Mouse (Mus musculus) heart, postnatal 14 days (tissue): ENCODE measurements at regions not wholly inside any gene's neighbourhood (a gene's known extent, or its start where the extent isn't known, plus 50 kb on each side); places are given as distances from the start of the nearest gene placed in this dataset.

ENCODE experiments used
- DNase-seq, 2 experiments: peaks; one replicate each; pipeline ENCODE4 v3.0.0; 2021 to 2022
- intact Hi-C: fragments of 180-260 bp; cut with DNase I; formaldehyde crosslinking; loops from one replicate; pipeline ENCODE4 v1.15.1; 2025

DNA sequence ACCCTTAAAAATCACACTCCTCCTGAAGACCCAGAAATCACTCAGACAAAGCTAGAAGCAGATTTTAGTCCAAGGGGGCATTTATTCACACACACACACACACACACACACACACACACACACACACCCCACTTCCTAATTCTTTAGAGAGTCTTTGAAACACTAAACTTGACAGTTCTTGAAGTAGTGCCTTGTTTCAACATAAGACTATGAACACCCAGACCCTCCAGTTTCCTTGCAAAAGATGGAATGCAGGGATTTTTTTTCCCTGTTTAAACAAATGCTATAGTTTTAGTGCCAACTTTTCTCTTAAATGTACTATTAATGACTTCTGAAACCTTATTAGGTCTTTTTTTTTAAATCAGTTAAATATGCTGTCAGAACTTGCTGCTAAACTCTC is 279.2 kb upstream of the Fat1 start:
- intact Hi-C loops, result no loop called here
- DNase-seq, result no peak

DNA sequence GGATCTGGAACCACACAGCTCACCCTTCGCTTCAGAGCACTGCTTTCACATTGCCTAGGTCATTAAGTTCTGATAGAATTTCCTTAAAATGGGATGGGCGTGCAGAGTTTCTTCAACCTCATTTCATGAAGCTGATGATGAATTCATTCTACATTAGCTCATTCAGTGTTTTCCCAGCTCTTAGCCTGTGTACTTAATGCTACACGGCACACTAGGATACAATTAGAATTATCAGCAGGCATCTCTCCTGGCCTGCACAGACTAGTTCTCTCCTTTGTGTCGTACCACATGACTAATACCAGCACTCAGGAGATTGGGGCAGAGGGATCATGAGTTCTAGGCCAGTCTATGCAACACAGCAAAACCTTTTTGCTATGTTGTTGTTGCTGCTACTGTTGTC is 278.8 kb upstream of the Fat1 start:
- intact Hi-C loops, result no loop called here

DNA sequence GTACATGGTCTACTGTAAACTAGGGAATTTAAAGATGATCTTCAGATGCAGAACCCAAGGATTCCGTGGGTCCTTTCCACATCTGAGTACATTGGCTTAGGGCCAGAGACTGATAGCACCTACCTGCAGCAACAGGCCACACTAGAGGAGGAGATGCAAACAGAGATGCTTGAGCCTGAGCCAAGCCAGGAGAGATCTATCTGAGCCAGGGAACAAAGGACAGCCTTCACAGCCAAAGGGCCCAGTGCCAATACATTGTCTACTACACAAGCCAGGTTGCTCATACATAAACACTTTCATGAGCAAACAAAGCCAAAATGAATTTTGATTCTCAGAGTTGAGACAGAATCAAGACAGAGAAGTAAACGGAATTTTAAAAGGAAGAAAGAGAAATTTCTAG is 273.6 kb upstream of the Fat1 start:
- intact Hi-C loops, result no loop called here
- DNase-seq, result no peak

More for the DNA sequence above, 278.8 kb upstream of the Fat1 start:
- DNase-seq, result no peak

DNA sequence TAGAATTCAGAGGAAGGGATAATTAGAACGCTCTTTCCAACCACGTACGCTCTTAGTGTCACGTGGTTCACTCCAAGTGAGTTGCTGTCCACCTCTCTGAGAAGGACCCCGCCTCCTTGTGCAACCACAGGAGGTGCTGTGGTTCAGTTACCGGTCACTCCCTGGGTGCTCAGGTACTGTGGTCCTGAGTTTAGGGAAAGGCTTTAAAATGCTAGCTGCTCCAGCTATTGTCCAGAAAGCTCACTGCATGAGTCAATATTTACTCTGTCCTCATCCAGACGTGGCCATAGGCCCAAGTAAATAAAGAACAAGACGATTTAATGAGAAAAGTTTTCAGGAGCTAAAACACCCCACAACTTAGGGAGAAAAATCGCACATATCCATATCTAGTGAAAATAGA is 248.1 kb upstream of the Fat1 start:
- DNase-seq, result no peak
- intact Hi-C loops, result no loop called here

DNA sequence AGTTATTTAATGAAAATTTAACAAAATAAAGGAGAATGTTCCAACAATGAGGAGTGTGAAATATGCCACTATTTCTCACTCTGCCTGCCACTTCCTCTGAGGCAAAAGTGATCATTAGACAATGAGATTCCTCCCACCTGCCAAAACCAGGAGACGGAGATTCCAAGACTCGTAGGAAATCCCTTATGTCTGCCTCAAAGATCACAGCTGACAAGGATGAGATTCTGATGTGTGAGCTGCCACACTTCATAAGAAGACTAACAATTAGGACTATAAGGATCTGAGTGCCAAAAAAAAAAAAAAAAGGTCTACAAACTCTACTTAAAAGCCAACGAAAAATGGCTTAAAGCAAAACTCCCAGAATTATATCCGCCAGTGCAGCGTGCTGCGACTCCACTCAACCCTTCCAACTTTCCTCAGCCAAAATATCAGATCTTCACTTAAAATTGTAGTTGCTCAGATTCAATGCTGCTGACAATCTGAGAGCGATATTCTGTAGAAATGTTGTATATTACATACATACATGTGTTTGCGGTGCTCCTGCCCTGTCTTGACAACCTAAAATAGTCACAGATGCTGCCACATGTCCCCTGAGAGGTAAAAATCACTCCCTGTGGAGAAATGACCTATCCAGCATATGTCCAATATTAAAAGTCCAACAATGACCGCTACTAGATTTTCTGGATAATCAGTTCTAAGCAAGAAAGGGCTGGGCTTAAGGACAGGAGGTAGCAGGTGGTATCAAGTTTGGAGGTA is 245.2 kb upstream of the Fat1 start:
- no peak for DNase-seq
- intact Hi-C loops, result loop anchor here (5.0 kb wide), 1 partner anchor 247 kb away; the partner anchor contains the start of gene Fat1

DNA sequence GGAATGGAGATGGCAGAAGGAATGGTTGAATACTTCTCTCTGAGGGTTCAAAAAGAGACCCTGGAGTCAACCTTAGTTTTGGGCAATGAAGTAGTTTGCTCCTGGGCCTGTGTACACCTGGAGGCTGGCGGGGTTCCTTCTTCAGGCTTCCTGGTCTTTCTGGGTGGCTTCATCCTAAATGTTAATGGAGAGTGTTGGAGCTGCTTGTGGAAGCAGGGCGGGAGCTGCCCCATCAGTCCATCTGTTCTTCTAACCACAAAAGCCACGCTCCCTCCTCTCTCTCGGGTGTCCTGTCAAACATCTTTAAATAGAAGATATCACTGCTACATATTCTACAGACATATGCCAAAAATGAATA is 244.7 kb upstream of the Fat1 start:
- intact Hi-C loops, result loop anchor here (5.0 kb wide), 1 partner anchor 247 kb away; the partner anchor contains the start of gene Fat1
- DNase-seq, result no peak

DNA sequence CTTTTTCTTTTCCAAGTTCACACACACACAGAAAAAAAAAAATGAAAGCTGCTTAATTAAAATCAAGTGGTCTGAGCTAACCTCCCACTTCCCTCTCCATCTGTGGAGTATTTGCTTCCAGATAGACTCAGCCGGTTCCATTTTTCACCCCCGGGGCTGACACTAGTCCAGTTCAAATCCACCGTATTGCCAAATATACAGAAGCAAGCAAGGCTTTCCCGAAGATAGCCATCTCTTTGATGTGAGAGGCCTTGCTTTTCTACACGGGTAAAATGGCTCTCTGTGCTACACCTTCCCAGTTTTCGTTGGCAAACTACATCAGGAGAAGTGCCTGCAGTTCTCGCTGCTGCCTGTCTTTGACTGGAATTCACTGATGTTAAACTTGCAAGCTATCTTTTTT is 244.1 kb upstream of the Fat1 start:
- intact Hi-C loops, result loop anchor here (5.0 kb wide), 1 partner anchor 246 kb away; the partner anchor contains the start of gene Fat1
- DNase-seq, result no peak

DNA sequence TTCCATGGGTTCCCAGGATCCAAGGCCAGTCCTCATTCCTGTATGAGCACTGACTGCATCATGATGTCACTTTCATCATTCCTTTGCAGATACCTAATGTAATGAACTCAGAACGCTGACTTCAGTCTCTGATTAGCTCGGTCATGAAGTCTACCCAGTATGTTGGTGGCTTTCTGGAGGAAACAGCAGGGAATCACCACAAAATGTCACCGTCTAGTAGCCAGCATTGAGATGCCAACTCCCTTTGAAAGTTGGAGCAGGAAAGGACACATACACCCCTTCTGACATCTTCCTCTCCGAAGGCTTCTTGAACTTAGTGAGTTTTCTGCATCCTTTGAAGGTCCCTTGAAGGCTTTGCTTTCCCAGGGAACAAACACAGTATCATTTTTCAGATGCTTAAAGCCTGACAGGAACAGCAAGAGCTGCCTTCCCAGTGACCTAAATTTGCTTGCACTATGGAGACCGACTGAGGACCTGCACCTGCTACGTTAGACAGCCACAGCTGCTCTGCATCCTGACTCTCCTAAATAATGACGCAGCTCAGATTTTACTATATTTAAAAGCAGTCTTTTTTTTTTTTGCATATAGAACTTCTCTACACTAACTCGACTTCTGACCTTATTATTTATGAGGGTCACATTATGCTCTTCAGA is 243.1 kb upstream of the Fat1 start:
- intact Hi-C loops, result loop anchor here (5.0 kb wide), 1 partner anchor 245 kb away; the partner anchor contains the start of gene Fat1
- no peak for DNase-seq

DNA sequence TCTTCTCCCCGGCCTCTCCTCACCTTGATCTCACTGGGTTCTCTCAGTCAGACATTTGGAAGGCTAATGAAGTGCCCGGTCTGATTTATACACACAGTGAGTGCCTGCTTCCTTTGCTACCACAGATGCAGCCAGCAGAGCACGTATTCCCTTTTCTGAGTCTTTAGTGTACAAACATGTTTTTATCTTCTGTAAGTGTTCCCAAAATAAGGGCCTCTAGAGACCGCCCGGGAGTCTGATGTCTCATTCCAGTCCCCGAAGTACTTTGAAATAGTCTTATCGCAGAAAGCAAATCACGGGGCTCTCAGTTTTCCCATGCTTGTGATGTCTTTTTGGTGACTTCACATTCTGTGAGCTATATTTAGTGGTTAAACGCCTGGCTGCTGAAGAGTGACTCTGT is 240.4 kb upstream of the Fat1 start:
- intact Hi-C loops, result loop anchor here (5.0 kb wide), 1 partner anchor 242 kb away; the partner anchor contains the start of gene Fat1
- DNase-seq, result peak; percentile 22 to 31

DNA sequence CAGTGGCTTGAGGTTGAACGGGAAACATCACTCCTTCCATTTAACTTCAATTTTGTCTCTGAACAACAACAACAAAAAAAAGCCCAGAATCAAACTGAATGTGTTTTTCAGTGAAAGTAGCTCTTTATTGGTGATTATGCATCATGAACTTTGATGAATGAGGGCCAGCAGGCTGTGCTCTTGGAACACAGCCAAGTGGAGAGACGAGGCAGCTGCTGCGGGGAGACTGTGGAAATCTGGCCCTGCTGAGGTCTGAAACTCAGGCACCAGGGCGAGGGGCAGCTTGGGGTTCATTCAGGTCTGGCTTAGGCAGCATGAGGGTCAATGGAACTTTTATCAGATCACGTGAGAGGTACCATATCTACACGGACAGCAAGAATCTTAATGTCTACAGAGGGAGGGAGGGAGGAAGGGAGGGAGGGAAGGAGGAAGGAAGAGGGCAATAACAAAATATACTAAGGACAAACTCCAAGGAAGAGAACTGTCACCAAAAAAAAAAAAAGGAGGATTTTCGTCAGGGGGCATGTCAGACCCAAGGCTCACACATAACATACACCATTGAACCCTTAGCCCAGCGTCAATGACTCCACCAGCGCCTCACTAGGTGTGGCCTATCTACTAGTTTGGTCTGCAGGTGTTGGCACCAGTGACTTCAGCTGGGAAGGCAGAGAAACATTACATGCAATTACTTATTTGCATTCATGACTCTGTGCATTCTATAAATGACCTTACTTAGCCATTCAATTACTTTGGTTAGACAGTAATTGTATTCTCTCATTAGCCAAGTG is 239.0 kb upstream of the Fat1 start:
- peak; percentile 54 to 69 for DNase-seq
- intact Hi-C loops, result no loop called here

DNA sequence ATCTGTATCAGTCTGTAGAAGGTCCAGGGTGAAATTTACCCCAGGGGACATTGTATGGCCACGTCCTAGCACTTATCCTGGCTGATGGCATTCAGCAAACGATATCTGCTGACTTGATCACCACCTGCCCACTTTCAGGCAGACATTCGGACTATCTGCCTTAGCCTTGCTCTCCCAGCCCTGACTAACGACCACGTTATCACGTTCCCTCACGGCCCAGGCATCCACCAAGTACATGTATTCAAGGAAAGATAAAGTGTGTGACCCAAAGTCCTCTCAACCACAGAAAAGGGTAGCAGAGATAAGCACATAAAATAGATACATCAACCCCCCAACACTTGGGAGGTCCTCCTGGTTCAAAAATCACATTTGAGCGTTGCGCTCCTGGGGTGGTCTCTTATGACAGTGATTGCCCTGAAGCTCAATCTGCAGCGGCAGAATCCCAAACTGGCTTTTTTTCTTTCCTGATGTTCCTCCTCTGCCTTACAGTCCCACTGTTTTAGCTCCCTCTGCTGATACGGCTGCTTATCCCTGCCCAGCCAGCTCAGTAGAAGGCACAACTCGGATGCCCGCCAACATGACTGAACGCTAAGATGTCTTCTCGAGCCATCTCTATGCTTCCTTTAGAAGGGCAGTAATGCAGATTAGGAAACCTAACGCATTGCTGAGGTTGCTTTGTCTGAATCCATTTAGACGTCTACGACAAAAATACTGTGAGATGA is 235.7 kb upstream of the Fat1 start:
- intact Hi-C loops, result no loop called here
- DNase-seq, result no peak

DNA sequence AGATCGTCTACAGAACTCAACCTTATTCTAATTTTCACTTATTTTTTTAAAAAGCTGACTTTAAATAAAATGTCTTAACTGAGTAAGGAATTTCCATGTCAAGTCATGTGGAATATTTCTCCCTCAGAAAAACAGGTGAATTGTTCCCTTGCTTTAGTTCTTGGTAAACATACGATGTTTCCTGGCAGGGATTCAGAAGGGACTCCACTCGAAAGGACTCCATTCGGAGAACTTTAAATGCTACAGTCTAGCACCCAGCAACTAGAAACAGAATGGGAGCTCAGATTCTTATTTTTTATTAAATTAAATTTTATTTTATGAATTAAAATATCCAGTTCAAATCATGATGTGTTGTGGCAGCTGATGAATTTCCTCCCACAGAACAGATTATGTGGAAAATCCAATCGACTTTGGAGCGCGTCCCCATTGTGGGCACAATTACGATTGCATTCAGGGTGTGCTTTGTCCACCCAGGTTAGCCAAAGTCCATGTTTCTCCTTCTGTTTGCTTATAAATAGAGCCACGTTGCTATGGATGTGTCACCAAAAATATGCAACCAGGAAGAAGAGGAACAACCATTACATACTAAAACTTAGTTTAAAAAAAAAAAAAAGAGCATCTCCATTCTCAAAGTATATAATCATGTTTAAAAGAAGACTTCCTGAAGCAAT is 230.5 kb upstream of the Fat1 start:
- DNase-seq, result no peak
- intact Hi-C loops, result no loop called here

DNA sequence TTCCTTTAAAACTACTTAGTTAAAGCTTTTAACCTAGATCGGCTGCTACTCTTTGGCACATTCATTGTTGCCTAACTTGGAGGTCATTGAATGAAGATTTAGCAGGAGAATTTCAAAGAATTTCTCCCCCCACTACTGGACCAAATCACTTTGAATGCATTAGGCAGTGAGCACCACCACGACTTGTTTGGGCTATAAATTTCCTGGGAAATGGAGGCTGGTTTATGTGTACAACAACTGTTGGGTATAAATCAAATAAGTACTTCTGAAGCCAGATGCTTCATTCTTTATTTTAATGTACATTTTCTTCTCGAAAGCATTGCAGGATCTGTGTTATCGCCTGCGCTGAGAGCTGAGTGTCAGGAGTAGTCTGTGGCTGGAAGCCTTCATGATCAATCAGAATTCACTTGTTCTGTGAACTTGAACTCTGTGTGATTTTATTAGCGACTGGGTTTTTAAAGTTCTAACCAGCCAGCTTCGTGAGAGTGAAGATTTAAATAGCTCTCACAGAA is 226.5 kb upstream of the Fat1 start:
- DNase-seq, result no peak

DNA sequence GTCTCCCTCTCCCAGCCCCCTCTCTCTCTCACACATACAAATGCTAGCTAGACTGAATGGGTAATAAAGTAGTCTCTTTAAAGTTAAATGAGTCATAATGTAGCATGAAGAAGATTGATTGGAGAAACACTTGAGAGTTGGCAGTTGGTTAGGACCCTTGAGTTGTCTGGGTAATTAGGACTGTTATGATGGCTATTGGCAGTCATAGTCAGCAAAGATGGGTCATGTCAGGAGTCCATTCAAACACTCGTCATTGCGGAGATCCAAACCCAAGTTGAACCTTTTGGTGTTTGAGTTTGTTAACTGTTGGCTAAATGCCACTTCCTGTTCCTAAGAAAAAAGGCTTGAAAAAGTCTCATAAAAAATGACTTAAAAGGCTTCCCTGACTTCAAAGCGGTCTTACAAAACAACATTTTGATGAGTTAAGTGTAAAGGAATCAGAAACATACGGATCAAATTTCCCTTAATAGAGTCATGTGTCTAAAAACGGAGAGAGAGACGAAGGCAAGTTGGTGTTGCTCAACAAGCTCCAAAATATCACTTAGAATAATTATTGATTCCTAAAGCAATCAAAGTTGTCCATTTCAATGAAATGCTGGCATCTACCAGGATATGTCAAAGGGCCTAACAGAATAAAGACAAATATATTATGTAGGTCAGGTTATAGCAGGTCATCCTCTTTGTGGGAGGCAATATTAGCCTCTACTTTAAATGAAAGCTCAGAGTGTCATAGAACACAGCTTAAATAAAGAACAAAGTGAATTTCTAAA is 225.9 kb upstream of the Fat1 start:
- DNase-seq, result no peak
- intact Hi-C loops, result no loop called here

More for the DNA sequence above, 226.5 kb upstream of the Fat1 start:
- intact Hi-C loops, result no loop called here

DNA sequence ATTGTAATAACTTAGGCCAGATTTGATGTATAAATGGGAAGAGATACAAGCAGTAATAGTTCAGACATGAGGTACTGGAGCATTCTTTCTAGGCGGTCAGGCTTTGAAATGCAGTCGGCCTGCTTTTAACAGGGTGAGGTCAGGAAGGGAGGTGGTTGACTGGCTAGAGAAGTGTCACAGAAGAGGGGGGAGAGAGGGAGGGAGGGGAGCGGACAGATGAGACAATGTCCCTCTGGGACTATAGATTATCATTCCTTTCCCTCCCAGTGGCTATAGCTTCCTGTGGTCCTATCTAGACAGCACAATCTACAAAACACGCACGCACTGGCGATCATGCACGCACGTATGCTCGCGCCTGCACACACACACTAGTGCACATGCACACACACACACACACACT is 200.7 kb upstream of the Fat1 start:
- DNase-seq, result no peak
- intact Hi-C loops, result no loop called here

DNA sequence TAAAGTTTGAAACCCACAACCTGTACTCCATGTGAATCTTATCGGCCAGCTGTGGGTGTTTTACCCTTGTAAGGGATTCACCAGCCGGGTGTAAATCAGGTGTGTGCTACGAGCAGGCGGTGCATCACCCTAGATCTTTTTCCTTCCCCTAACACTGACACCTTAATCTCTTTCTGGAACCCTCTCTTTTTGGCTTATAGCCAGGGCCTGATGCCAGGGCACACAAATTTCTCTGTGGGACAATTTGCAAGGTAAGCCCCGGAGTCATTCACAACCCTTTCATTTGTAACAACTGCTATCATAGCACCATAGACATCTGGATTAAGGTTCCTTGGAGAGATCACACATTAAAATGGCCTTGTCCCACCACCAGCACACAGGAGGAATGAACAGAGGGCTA is 199.4 kb upstream of the Fat1 start:
- no peak for DNase-seq
- intact Hi-C loops, result no loop called here

DNA sequence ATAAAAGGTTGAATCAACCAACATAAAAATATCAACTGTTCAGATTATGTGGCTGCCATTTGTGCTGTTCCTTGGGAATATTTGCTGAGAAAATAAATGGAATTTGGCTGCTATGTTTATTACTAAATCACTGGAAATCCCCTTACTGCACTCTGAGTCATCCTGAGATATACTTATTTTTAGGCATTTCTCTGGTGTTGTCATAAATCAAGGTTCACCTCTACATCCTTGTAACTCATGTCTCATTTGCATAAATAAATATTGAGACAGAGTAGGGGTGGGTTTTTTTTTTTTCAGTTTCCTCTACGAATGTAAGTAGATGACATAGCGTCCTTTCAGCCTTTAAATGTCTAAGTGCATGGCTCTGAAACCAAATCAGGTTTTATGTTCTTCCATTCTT is 191.9 kb upstream of the Fat1 start:
- intact Hi-C loops, result no loop called here
- DNase-seq, result no peak

DNA sequence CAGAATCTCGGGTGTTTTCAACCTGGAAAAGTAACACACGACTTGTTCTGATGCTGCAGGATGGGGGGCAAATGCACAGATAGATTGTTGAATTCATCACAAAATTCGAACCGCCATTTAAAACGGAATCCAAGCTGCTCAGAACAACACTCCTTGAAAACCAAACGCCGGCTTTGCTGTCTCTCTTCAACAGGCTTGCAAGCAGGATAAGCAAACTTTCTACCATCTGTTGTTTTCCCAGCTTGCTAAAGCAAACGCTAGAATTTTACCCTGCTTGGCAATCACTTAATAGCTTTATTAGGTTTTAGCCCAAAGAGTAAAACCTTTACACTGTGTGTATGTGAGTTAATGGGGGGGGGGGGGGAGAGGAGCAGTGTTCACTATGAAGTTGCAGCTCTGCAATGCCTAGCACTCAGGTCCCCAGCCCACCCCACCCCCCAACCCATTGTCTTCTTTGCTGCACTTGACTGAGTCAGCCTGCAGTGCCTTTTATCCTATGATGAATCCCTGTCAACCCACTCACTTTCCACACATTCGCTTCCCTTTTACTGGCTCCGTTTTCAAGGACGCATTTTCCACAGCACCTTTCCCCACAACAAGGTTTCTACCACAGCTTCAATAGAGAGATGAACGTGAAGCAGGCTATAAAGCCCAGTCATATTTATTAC is 190.1 kb upstream of the Fat1 start:
- no peak for DNase-seq
- intact Hi-C loops, result no loop called here

DNA sequence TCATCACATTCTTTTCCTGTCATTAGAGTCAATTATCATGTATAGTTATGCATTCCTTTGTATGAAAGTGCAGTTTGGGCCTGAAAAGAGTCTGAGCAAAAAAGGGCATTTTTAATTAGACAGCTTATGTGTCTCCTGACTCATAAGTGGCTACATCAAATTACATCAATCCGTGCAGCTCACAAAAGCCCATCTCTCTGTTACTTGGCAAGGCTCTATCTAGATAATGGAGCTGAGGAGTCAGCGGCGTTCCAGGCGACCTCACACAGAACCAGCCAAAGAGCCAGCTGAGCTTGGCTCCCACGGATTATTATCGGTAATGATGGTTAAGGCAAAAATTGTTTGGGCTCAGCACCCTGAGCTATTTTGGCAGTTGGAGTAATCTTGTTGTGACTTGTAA is 176.5 kb upstream of the Fat1 start:
- no peak for DNase-seq
- intact Hi-C loops, result no loop called here
